Mouse (Mus musculus): Measurements from ENCODE around the gene Unc5b. TPM values are rescaled to one million over a fixed set of nuclear protein-coding genes. Genes with fewer than 3 reads are reported as not detected.

The Unc5b gene
- total and polyA plus RNA-seq, 2 experiments from 2014 or later: 1.1 to 17.1 TPM

DNA sequence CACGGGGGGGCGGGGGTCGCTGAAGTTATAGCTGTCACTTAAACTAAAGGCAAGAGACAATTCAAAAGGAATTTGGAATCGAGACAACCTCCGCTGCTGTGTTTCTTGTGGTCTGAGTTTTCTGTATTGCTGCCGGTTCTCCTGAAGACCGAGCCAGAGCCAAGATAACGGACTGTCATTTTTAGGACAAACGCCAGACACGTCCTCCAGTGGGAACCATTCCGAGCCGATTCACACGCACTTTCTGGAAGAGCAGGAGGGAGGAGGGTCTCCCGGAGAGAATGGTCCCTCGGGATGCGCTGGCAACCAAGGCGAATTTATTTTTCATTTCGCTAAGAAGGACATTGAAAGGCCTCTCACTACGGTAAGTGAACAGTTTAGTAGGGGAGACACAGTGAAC lies 7.4 kb upstream of the Unc5b start:
- Histone ChIP-seq H3K4me1 (ENCODE audit: insufficient read depth, low read length) (no peaks in the 10 kb centered on the region), H3K9ac (replicated peaks; ENCODE audit: low read length, poor library complexity, severe bottlenecking) (no peak overlapping the region), H3K4me3 (ENCODE audit: low read depth, low read length) (no peak overlapping the region), H3K9me3 (ENCODE audit: low read length) (no peaks in the 10 kb centered on the region), H3K27ac (ENCODE audit: low read depth, low read length) (no peak overlapping the region), H3K36me3 (ENCODE audit: insufficient read depth, low read length) (no peaks in the 10 kb centered on the region), H3K4me2 (ENCODE audit: low read depth, low read length, poor library complexity, severe bottlenecking) (0 out of 2 replicates have a peak overlapping the region, but pooled peaks have one; percentile 15), H3K27me3 (ENCODE audit: insufficient read depth, low read length) (peaks cover 4% of the 10 kb centered on the region; the same call in 1 of the 2 replicates)
- DNase-seq (ENCODE audit: low spot score) (peak; percentile 40), ATAC-seq (ENCODE audit: low FRiP score) (no peak)
- whole genome bisulfite sequencing: 48% methylated on average over 19 of the region's 19 CpGs
- no peak for TF ChIP-seq CTCF (IDR thresholded peaks at IDR 0.05)

DNA sequence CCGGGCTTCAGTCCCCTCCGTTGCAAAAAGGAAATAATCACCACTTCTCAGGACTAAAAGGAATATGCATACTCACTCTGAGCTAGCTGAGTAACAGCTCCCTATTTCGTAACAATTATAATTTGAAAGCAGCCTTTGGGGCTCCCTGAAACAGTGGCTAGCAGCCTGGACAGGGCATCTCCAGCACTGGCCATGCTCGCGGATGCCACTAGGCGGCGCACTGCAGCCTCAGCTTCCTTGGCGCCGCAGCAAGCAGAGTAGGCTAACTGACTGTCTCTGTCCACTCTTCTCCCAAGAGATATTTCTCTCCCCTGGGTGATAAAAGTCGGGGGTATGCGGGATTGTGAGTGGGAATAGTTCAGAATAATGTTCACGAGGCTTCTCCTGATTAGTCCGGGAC lies 3.6 kb upstream of the Unc5b start:
- 2% methylated on average over 13 of the region's 13 CpGs for WGBS
- ATAC-seq (ENCODE audit: low FRiP score): no peak
- Histone ChIP-seq H3K4me3 (ENCODE audit: low read depth, low read length) (no peak overlapping the region), H3K4me2 (ENCODE audit: low read depth, low read length, poor library complexity, severe bottlenecking) (no peak overlapping the region), H3K27ac (ENCODE audit: low read depth, low read length) (no peak overlapping the region), H3K9me3 (ENCODE audit: low read length) (no peaks in the 10 kb centered on the region), H3K9ac (replicated peaks; ENCODE audit: low read length, poor library complexity, severe bottlenecking) (no peak overlapping the region), H3K27me3 (ENCODE audit: insufficient read depth, low read length) (peaks cover 34% of the 10 kb centered on the region), H3K4me1 (ENCODE audit: insufficient read depth, low read length) (peaks cover 10% of the 10 kb centered on the region; the same call in 1 of the 2 replicates), H3K36me3 (ENCODE audit: insufficient read depth, low read length) (no peaks in the 10 kb centered on the region)
- TF ChIP-seq CTCF (IDR thresholded peaks at IDR 0.05): peak; percentile 95
- DNase-seq (ENCODE audit: low spot score): peak; percentile 74

DNA sequence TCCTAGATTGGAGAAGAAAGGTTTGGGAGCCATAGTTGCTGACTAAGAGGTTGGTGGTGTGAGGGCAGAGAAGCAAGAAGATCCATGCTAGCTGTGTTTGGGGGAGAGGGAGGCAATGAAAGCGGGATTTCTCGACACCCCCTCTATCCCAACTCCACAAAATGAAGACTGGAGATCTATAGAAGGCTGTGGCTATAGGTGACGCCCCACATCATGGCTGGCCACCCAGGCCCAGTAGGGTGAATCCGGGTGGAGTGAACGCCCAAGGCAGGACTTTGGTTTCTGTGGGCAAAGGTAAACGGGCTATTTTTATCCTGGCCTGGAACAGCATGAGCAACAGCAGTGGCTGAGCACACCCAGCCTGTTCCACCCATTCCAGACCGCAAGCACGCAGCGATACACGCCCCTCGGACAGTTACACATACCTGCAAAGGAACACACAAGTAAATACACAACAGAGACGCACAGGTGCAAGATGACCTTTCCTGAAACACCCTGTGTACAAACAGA lies 1.3 kb upstream of the Unc5b start:
- Histone ChIP-seq H3K36me3 (ENCODE audit: insufficient read depth, low read length) (no peaks in the 10 kb centered on the region), H3K27ac (ENCODE audit: low read depth, low read length) (no peak overlapping the region), H3K27me3 (ENCODE audit: insufficient read depth, low read length) (peaks cover 53% of the 10 kb centered on the region), H3K9me3 (ENCODE audit: low read length) (no peaks in the 10 kb centered on the region), H3K9ac (replicated peaks; ENCODE audit: low read length, poor library complexity, severe bottlenecking) (no peak overlapping the region), H3K4me2 (ENCODE audit: low read depth, low read length, poor library complexity, severe bottlenecking) (no peak overlapping the region), H3K4me3 (ENCODE audit: low read depth, low read length) (no peak overlapping the region), H3K4me1 (ENCODE audit: insufficient read depth, low read length) (peaks cover 13% of the 10 kb centered on the region; the same call in 1 of the 2 replicates)
- 79% methylated on average over 12 of the region's 12 CpGs for WGBS
- ATAC-seq (ENCODE audit: low FRiP score) (no peak), DNase-seq (ENCODE audit: low spot score) (no peak)
- TF ChIP-seq CTCF (IDR thresholded peaks at IDR 0.05): no peak

DNA sequence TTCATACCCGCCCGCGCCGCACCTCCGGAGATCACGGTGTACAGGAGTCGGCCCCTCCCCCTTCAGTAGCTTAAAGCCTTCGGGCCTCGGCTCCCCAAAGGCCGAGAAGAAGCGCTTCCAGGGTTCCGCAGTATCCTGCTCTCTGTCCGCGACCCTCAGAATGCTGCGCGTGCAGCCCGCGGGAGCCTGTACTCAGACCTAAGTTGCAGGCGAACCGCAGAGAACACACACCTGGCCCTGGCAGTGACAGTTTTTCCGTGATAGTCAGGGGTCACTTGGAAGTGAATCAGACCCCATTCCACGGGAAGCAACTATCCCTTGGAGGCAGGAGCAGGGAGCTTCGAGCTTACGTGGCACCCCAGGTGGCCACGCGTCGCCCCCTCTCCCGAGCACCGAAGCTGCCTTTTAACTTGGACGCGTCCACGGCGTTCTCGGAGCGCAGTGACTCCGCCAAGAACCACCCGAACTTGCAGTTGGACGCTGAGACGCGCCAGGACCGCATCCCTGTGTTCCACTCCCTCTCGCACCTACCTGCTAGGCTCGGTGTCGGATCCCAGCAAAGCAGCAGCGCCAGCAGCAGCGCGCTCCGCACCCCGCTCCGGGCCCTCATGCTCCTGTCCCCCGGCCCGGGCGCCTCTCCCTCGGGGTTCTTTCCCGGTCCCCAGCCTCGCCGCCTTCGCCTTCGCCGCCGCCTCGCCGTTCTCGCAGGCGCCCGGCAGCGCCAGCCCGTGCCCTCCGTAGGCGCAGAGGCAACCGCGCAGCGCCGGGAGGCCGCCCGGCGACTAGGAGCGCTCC lies 628 bp downstream of the Unc5b start:
- H3K9me3 ChIP-seq (ENCODE audit: low read length): no peaks in the 10 kb centered on the region
- no peak overlapping the region; the same call in 1 of the 2 replicates for H3K27ac ChIP-seq (ENCODE audit: low read depth, low read length)
- TF ChIP-seq CTCF (IDR thresholded peaks at IDR 0.05): no peak
- peaks cover 58% of the 10 kb centered on the region for H3K27me3 ChIP-seq (ENCODE audit: insufficient read depth, low read length)
- H3K4me3 ChIP-seq (ENCODE audit: low read depth, low read length): peak overlapping the region; percentile 60
- ATAC-seq (ENCODE audit: low FRiP score) (no peak), DNase-seq (ENCODE audit: low spot score) (no peak)
- H3K36me3 ChIP-seq (ENCODE audit: insufficient read depth, low read length): no peaks in the 10 kb centered on the region
- H3K9ac ChIP-seq (replicated peaks; ENCODE audit: low read length, poor library complexity, severe bottlenecking): peak overlapping the region; percentile 60
- under 1% methylated on average over 56 of the region's 78 CpGs for WGBS
- peak overlapping the region; percentile 96 for H3K4me2 ChIP-seq (ENCODE audit: low read depth, low read length, poor library complexity, severe bottlenecking)
- peaks cover 13% of the 10 kb centered on the region; the same call in 1 of the 2 replicates for H3K4me1 ChIP-seq (ENCODE audit: insufficient read depth, low read length)

- peak overlapping the region; percentile 96 for H3K4me2 ChIP-seq (ENCODE audit: low read depth, low read length, poor library complexity, severe bottlenecking)
- H3K9me3 ChIP-seq (ENCODE audit: low read length): no peaks in the 10 kb centered on the region
- DNase-seq (ENCODE audit: low spot score) (no peak), ATAC-seq (ENCODE audit: low FRiP score) (no peak)
- peaks cover 13% of the 10 kb centered on the region; the same call in 1 of the 2 replicates for H3K4me1 ChIP-seq (ENCODE audit: insufficient read depth, low read length)
- no peaks in the 10 kb centered on the region for H3K36me3 ChIP-seq (ENCODE audit: insufficient read depth, low read length)
- no peak for TF ChIP-seq CTCF (IDR thresholded peaks at IDR 0.05)
- no peak overlapping the region for H3K27ac ChIP-seq (ENCODE audit: low read depth, low read length)
- H3K4me3 ChIP-seq (ENCODE audit: low read depth, low read length): peak overlapping the region; percentile 60
- peak overlapping the region; percentile 60; the same call in 1 of the 2 replicates for H3K9ac ChIP-seq (replicated peaks; ENCODE audit: low read length, poor library complexity, severe bottlenecking)
- peaks cover 64% of the 10 kb centered on the region for H3K27me3 ChIP-seq (ENCODE audit: insufficient read depth, low read length)
- WGBS: 3% methylated on average over 11 of the region's 11 CpGs
Measured at GRCm38 (mm10) chr10:60830000-60830399, 1.4 kb downstream of the Unc5b start.

GRCm38 (mm10) chr10:60829071-60829470 lies 2.3 kb downstream of the Unc5b start:
- no peaks in the 10 kb centered on the region for H3K9me3 ChIP-seq (ENCODE audit: low read length)
- peaks cover 13% of the 10 kb centered on the region; the same call in 1 of the 2 replicates for H3K4me1 ChIP-seq (ENCODE audit: insufficient read depth, low read length)
- WGBS: 34% methylated on average over 6 of the region's 6 CpGs
- no peaks in the 10 kb centered on the region for H3K36me3 ChIP-seq (ENCODE audit: insufficient read depth, low read length)
- no peak overlapping the region for H3K4me3 ChIP-seq (ENCODE audit: low read depth, low read length)
- no peak overlapping the region for H3K9ac ChIP-seq (replicated peaks; ENCODE audit: low read length, poor library complexity, severe bottlenecking)
- DNase-seq (ENCODE audit: low spot score) (no peak), ATAC-seq (ENCODE audit: low FRiP score) (no peak)
- peaks cover 63% of the 10 kb centered on the region for H3K27me3 ChIP-seq (ENCODE audit: insufficient read depth, low read length)
- no peak for TF ChIP-seq CTCF (IDR thresholded peaks at IDR 0.05)
- H3K27ac ChIP-seq (ENCODE audit: low read depth, low read length): no peak overlapping the region
- H3K4me2 ChIP-seq (ENCODE audit: low read depth, low read length, poor library complexity, severe bottlenecking): peak overlapping the region; percentile 96; the same call in 1 of the 2 replicates
